Mouse (Mus musculus): ENCODE data around the gene Sart3. TPM values are rescaled to one million over a fixed set of nuclear protein-coding genes. Genes with fewer than 3 reads are reported as not detected.

Sart3 gene
- total RNA-seq, 2 experiments from 2014 or later, result 46.8 to 50.1 TPM

Other genes starting within 250 kb of the Sart3 start
- 1 to 10 TPM; 2.7 to 2.9 TPM for gene Cmklr1, start 122.1 kb downstream of the Sart3 start, total RNA-seq (2021)
- not detected for gene 1700069L16Rik, start 47.7 kb downstream of the Sart3 start, total RNA-seq (2021)
- 1 to 10 TPM; 5.7 to 7.8 TPM for gene Ficd, start 36.7 kb downstream of the Sart3 start, total RNA-seq (2021)
- 10 to 100 TPM; 39.9 to 43.0 TPM for gene Iscu, start 238 bp upstream of the Sart3 start, total RNA-seq (2021)
- gene Tmem119, start 28.0 kb upstream of the Sart3 start, total RNA-seq (2021), result 1 to 10 TPM; 3.3 to 4.6 TPM
- 1 to 10 TPM; 1.5 to 2.7 TPM for gene Selplg, start 60.1 kb upstream of the Sart3 start, total RNA-seq (2021)
- gene Coro1c, start 136.2 kb upstream of the Sart3 start, total RNA-seq (2021), result 100 to 1,000 TPM; 183 to 194 TPM
- gene Ssh1, start 221.4 kb upstream of the Sart3 start, total RNA-seq (2021), result 10 to 100 TPM; 36.1 to 36.9 TPM
- gene Dao, start 231.2 kb upstream of the Sart3 start, total RNA-seq (2021), result not detected